Mouse (Mus musculus): ENCODE measurements at regions not wholly inside any gene's neighbourhood (a gene's known extent, or its start where the extent isn't known, plus 50 kb on each side); places are given as distances from the start of the nearest gene placed in this dataset.
"Not testable (repeated sequence)": the region's sequence is repeated elsewhere in the genome, so short reads cannot be mapped to it uniquely, and the experiment has no call there.

- not testable (repeated sequence) for TF ChIP-seq POLR2A, CTCF (IDR thresholded peaks at IDR 0.05; ENCODE audit: extremely low read depth, insufficient read depth, low read length)
Measured at GRCm38 (mm10) chr1:7405651-7406050, 2598.0 kb downstream of the Gm37988 start.

Measured in cortical plate, adult 2 months (tissue).